Mouse (Mus musculus): ENCODE measurements around the gene Phtf2. TPM values are rescaled to one million over a fixed set of nuclear protein-coding genes. Genes with fewer than 3 reads are reported as not detected.
"Not testable (repeated sequence)": the region's sequence is repeated elsewhere in the genome, so short reads cannot be mapped to it uniquely, and the experiment has no call there.

Gene Phtf2
- total RNA-seq, 1 experiment: 44.9 TPM

DNA sequence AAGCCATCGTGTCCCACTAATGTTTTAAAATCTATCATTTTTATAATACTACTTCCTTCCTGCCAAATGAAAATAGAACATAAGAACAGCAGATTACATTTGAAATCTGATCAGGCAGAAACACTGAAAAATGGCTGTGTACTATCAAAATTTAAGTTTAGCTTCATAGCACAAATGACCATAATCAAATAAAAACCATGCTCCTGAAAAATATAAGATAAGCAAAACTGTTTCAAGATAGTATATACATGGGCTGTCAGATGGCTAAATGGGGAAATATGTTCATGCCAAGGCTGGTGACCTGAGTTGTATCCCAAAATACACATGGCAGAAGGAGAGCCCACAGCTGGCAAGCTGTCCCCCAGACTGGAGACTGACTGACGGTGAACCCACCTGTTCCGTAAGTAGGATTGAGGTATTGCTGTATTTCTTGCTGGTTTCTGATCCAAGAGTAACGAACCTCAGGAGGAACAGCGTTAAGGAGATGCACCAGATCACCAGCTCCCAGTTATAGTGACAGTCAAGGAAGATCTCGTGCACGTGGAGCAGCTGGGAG, 116.5 kb downstream of the Phtf2 start:
- no peaks in the 10 kb centered on the region for H3K9me3 ChIP-seq (ENCODE audit: control insufficient read depth, insufficient read depth, low read depth, low read length)
- no peak for TF ChIP-seq ZNF384 (IDR thresholded peaks at IDR 0.05; ENCODE audit: low read depth, low read length)
- no peak for TF ChIP-seq HCFC1 (IDR thresholded peaks at IDR 0.05; ENCODE audit: borderline replicate concordance, insufficient read depth, low read length)
- no peak for TF ChIP-seq MAFK (IDR thresholded peaks at IDR 0.05; ENCODE audit: insufficient read depth, low read depth, low read length)
- no peak for TF ChIP-seq CHD2 (IDR thresholded peaks at IDR 0.05; ENCODE audit: low read depth, low read length)
- TF ChIP-seq ZC3H11A (IDR thresholded peaks at IDR 0.05; ENCODE audit: borderline replicate concordance, low read depth, low read length): no peak
- H3K27ac ChIP-seq (ENCODE audit: insufficient read depth, low read depth, low read length, poor library complexity, severe bottlenecking): no peak overlapping the region
- no peak overlapping the region for H3K9ac ChIP-seq (ENCODE audit: insufficient read depth, low read depth, low read length, poor library complexity, severe bottlenecking)
- in situ Hi-C loops (cut with MboI; ENCODE audit: low sequenced_read_pairs in 2 of 2, unreplicated experiment in 2 of 2): no loop called here
- no peak overlapping the region for H3K4me3 ChIP-seq (ENCODE audit: insufficient read depth in 1 of 2, low read depth in 1 of 2, low read length in 2 of 2, poor library complexity in 1 of 2, severe bottlenecking in 1 of 2)
- no peak for DNase-seq (ENCODE audit: low read depth, low spot score)
- peaks cover 9% of the 10 kb centered on the region for H3K36me3 ChIP-seq (ENCODE audit: control insufficient read depth, insufficient read depth, low read length, poor library complexity, severe bottlenecking)
- peaks cover 0 to 2% of the 10 kb centered on the region in 2 experiments; a peak in 1 of 4 replicates for H3K4me1 ChIP-seq (ENCODE audit: control insufficient read depth in 2 of 2, insufficient read depth in 2 of 2, low read length in 2 of 2, poor library complexity in 1 of 2)

DNA sequence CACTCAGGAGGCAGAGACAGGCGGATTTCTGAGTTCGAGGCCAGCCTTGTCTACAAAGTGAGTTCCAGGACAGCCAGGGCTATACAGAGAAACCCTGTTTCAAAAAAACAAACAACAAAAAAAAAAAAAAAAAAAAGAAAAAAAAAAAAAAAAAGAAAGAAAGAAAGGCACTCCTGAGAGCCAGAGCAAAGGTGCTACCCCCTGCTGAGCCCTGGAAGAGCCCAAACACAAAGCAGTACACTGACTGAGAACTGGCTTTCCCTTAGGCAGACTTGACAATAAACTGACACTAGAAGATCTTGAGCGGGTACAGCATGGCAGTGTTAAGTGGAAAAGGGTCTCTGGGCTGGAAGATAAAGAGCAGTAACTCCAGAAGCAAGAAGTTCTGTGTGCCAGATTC, 119.5 kb downstream of the Phtf2 start:
- TF ChIP-seq ZNF384 (IDR thresholded peaks at IDR 0.05; ENCODE audit: low read depth, low read length): 0 out of 2 replicates have a peak, but pooled peaks have one; percentile 50
- in situ Hi-C loops (cut with MboI; ENCODE audit: low sequenced_read_pairs in 2 of 2, unreplicated experiment in 2 of 2); H3K27ac ChIP-seq (ENCODE audit: insufficient read depth, low read depth, low read length, poor library complexity, severe bottlenecking); H3K36me3 ChIP-seq (ENCODE audit: control insufficient read depth, insufficient read depth, low read length, poor library complexity, severe bottlenecking); H3K4me3 ChIP-seq (ENCODE audit: insufficient read depth in 1 of 2, low read depth in 1 of 2, low read length in 2 of 2, poor library complexity in 1 of 2, severe bottlenecking in 1 of 2); H3K9ac ChIP-seq (ENCODE audit: insufficient read depth, low read depth, low read length, poor library complexity, severe bottlenecking); H3K4me1 ChIP-seq (ENCODE audit: control insufficient read depth in 2 of 2, insufficient read depth in 2 of 2, low read length in 2 of 2, poor library complexity in 1 of 2); H3K9me3 ChIP-seq (ENCODE audit: control insufficient read depth, insufficient read depth, low read depth, low read length): not testable (repeated sequence)
- peak; percentile 41 for DNase-seq (ENCODE audit: low read depth, low spot score)

DNA sequence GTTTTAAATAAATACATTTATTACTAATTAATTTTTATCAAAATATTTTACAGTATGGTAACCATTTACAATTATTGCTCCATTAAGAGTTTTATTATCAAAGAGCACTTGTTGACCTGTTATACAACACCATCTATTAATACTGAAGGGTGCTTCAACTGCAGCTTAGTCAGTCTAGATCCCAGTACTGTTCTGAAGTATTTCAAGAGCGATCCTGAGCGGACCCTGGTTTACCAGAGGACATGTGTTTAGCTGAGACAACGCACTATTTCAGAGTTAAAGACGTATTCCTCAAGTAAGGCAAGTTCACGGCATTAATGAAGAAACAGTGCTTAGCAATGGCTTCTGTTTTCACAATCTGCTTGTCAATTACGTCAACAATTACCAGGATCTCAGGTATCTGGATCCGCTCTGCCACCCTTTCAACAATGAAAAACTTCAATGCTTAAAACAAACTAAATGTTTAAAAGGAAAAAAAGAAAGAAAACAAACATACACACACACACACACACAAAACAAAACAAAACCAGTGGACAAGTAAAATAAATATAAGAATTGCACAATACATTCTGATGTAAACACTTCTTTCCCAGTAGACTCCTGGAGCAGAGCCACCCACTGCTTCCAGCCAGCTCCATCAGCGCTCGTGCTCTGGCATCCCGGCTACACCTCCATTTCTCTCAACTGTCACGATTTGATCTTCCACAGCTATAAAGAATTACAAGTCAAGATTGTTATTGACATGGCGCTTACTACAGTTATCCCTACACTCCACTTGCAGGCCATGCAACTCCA, 121.4 kb downstream of the Phtf2 start:
- no peak for DNase-seq (ENCODE audit: low read depth, low spot score)
- in situ Hi-C loops (cut with MboI; ENCODE audit: low sequenced_read_pairs in 2 of 2, unreplicated experiment in 2 of 2): no loop called here

DNA sequence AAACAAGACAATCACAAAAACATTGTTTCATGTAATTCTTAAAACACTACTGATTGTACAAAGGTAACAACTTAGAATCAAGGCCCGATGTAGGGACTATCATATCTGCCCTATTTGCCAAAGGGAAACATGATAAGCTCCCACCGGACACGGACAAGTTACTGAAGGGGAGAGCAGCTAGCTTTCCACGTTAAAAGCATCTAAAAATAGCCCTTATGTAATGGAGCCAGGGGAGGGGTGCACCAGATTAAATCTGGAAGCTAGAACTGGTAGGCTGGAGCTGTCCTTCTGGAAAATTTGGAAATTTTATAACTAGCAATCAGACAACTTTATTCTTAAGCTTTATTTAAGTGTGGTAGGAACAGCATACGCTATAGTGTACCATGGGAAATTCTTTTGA, 122.2 kb downstream of the Phtf2 start:
- Histone ChIP-seq H3K9ac (ENCODE audit: insufficient read depth, low read depth, low read length, poor library complexity, severe bottlenecking) (no peak overlapping the region), H3K27ac (ENCODE audit: insufficient read depth, low read depth, low read length, poor library complexity, severe bottlenecking) (no peak overlapping the region), H3K36me3 (ENCODE audit: control insufficient read depth, insufficient read depth, low read length, poor library complexity, severe bottlenecking) (peaks cover 4% of the 10 kb centered on the region; the same call in 1 of the 2 replicates), H3K9me3 (ENCODE audit: control insufficient read depth, insufficient read depth, low read depth, low read length) (no peaks in the 10 kb centered on the region), H3K4me3 (ENCODE audit: insufficient read depth in 1 of 2, low read depth in 1 of 2, low read length in 2 of 2, poor library complexity in 1 of 2, severe bottlenecking in 1 of 2) (no peak overlapping the region), H3K4me1 (ENCODE audit: control insufficient read depth in 2 of 2, insufficient read depth in 2 of 2, low read length in 2 of 2, poor library complexity in 1 of 2) (peaks cover 0 to 2% of the 10 kb centered on the region in 2 experiments; a peak in 1 of 4 replicates)
- TF ChIP-seq ZC3H11A (IDR thresholded peaks at IDR 0.05; ENCODE audit: borderline replicate concordance, low read depth, low read length) (no peak), MAFK (IDR thresholded peaks at IDR 0.05; ENCODE audit: insufficient read depth, low read depth, low read length) (no peak), HCFC1 (IDR thresholded peaks at IDR 0.05; ENCODE audit: borderline replicate concordance, insufficient read depth, low read length) (no peak), ZNF384 (IDR thresholded peaks at IDR 0.05; ENCODE audit: low read depth, low read length) (no peak), CHD2 (IDR thresholded peaks at IDR 0.05; ENCODE audit: low read depth, low read length) (no peak)
- DNase-seq (ENCODE audit: low read depth, low spot score): no peak
- in situ Hi-C loops (cut with MboI; ENCODE audit: low sequenced_read_pairs in 2 of 2, unreplicated experiment in 2 of 2): no loop called here

More for the DNA sequence above, 121.4 kb downstream of the Phtf2 start:
- H3K36me3 ChIP-seq (ENCODE audit: control insufficient read depth, insufficient read depth, low read length, poor library complexity, severe bottlenecking): peaks cover 7% of the 10 kb centered on the region
- H3K9ac ChIP-seq (ENCODE audit: insufficient read depth, low read depth, low read length, poor library complexity, severe bottlenecking): no peak overlapping the region
- H3K4me3 ChIP-seq (ENCODE audit: insufficient read depth in 1 of 2, low read depth in 1 of 2, low read length in 2 of 2, poor library complexity in 1 of 2, severe bottlenecking in 1 of 2): no peak overlapping the region
- H3K27ac ChIP-seq (ENCODE audit: insufficient read depth, low read depth, low read length, poor library complexity, severe bottlenecking): no peak overlapping the region
- peaks cover 0 to 2% of the 10 kb centered on the region in 2 experiments; a peak in 1 of 4 replicates for H3K4me1 ChIP-seq (ENCODE audit: control insufficient read depth in 2 of 2, insufficient read depth in 2 of 2, low read length in 2 of 2, poor library complexity in 1 of 2)
- TF ChIP-seq MAFK (IDR thresholded peaks at IDR 0.05; ENCODE audit: insufficient read depth, low read depth, low read length): no peak
- TF ChIP-seq ZNF384 (IDR thresholded peaks at IDR 0.05; ENCODE audit: low read depth, low read length): no peak
- TF ChIP-seq ZC3H11A (IDR thresholded peaks at IDR 0.05; ENCODE audit: borderline replicate concordance, low read depth, low read length): no peak
- TF ChIP-seq HCFC1 (IDR thresholded peaks at IDR 0.05; ENCODE audit: borderline replicate concordance, insufficient read depth, low read length): no peak
- TF ChIP-seq CHD2 (IDR thresholded peaks at IDR 0.05; ENCODE audit: low read depth, low read length): no peak
- no peaks in the 10 kb centered on the region for H3K9me3 ChIP-seq (ENCODE audit: control insufficient read depth, insufficient read depth, low read depth, low read length)
